Mouse (Mus musculus) induced T-regulatory cell, adult 2 months (primary cell): ENCODE data around the gene Fbln1.

Experiments used
- DNase-seq: peaks from one replicate; pipeline ENCODE4 v3.0.0-alpha.2; 2012; ENCODE audit warnings: low read depth

Fbln1 gene

DNA sequence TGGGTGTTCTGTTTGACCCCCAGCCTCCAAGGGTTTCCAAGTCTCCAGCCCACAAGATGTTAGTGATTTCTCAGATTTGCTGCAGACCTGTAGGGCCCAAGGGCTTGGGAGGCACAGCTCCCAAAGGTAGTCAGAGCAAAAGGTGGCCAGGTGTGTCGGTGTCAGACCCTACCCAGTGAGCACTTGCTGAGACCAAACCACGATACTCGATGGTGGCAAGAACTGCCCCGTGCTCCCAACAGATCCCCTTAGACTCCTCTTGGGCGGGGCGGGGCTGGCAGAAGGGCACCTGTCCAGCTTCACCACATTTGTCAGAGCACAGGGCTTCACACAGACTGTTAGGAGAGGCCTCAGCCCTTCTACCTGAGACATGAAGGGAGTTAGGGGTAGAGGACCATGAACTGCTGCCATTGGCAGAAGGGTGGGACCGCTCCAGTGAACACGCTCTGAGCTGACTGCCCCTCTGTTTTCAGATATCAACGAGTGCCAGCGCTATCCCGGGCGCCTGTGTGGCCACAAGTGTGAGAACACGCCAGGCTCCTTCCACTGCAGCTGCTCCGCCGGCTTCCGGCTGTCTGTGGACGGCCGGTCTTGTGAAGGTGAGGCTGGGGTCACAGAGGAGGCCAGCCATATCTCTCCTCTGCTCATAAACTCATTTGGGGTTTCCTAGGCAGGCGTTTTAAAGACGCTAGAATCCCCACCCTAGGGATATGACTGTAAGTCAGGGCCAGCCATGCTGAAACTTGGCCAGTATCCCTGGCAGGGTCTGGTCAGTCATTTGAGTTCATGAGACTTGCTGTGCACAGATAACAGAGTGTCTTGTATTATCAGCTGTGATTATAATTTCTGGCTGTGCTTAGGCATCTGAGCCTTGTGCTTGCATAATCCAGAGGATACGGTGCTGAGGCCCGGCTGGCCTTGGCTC lies 33.3 kb downstream of the Fbln1 start:
- DNase-seq = no peak

- no peak for DNase-seq
Measured at GRCm38 (mm10) chr15:85240086-85240485, 34.3 kb downstream of the Fbln1 start.

DNA sequence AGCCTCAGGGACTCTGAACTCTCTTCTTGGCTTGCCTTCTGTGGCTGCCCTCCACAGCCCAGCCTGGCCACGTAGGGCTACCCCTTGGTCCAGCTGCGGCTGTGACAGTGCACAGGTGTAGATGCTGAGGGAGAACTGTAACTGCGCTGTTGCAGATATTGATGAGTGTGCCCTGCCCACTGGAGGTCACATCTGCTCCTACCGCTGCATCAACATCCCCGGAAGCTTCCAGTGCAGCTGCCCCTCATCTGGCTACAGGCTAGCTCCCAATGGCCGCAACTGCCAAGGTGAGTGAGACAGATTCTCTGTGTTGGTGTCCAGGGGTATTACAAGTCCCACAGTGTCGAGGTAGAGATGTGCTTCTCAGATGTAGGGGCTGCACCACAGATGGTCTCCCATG lies 36.1 kb downstream of the Fbln1 start:
- DNase-seq = no peak

- DNase-seq = no peak
Measured at GRCm38 (mm10) chr15:85244414-85245161, 38.8 kb downstream of the Fbln1 start.

GRCm38 (mm10) chr15:85245241-85246010 lies 39.7 kb downstream of the Fbln1 start:
- no peak for DNase-seq

DNA sequence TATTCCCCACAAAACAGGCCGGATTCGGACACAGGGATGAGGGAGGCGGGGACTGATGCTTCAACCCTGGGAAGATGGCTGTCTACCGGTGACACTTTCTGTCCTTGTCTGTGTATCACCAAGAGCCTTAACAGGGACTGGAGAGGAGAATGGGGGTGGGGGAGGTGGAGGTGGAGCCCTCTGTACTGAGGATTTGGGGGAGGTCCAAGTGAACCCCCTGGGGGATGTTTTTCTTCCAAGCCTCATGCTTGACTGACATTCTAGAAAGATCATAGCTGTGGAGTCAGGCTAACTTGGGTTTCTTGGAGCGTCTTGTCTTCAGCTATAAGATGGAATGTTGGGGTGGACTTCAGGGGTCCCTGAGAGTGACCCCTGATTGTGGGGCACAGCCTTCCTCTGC lies 40.3 kb downstream of the Fbln1 start:
- no peak for DNase-seq

- no peak for DNase-seq
Measured at GRCm38 (mm10) chr15:85246936-85247335, 41.2 kb downstream of the Fbln1 start.

DNA sequence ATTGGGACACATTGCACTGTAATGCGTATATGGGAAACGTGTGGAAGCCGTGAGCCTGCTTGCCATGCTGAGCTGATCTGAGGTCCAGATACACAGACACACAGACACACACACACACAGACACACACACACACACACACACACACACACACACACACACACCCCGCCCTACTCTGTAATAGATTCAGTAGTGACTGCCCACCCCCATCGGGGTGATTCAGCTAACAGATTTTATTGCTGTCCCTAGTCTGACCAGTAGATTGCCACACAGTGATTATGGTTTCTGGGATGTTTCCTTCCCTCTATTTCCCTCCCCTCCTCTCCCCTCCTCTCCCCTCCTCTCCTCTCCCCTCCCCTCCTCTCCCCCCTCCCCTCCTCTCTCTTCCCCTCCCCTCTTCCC lies 42.6 kb downstream of the Fbln1 start:
- DNase-seq = no peak

DNA sequence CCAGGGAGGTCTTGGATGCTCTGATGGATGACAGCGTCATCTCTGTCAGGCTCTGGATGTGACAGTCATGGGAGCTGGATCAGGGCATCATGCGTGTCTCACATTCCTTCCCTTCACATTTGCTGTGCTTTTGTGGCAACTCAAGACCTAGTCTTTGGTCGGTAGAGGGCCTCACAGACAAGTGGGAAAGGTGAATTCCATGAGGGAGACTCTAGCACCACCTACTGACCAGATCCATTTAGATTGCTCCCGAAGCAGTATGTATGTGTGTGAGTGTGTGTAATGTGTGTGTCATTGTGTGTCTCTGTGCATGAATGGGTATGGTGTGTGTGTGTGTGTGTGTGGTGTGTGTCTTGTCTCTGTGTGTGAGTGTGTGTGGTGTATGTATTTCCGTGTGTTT lies 43.5 kb downstream of the Fbln1 start:
- DNase-seq = peak; percentile 33

DNA sequence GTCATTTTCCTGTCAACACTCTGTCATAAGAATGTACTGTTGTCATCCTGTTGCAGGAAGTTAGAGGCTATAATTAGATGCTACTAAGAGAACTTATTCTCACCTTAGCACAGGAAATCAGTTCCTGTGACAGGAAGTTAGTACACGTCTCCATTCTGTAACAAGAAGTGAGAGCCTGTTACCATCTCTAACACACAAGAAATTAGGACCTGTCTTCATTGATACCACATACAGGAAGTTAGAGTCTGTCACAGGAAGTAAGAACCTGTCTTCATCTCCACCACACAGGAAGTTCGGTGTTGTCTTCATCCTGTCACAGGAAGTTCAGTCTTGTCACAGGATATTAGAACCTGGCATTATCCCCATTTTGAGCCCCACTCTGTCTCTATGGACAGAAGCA lies 44.7 kb downstream of the Fbln1 start:
- DNase-seq = peak; percentile 66

DNA sequence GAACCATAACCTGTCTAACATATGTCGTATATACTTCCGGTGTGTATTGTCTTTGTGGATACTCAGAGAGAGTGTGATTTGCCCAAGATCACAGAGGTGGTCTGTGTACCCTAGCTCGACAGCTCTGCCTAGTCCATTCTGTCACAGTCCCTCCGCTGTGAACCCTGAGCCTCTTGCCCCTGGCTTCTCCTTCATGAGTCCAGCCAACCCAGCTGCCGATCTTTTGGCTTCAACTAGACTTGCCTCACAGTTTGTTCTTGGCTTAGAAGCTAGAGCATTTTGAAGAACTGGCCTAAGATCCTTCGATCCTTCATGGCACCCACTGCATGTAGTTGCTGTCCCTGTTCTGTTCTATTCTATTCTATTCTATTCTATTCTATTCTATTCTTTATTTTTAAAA lies 46.7 kb downstream of the Fbln1 start:
- DNase-seq = no peak

DNA sequence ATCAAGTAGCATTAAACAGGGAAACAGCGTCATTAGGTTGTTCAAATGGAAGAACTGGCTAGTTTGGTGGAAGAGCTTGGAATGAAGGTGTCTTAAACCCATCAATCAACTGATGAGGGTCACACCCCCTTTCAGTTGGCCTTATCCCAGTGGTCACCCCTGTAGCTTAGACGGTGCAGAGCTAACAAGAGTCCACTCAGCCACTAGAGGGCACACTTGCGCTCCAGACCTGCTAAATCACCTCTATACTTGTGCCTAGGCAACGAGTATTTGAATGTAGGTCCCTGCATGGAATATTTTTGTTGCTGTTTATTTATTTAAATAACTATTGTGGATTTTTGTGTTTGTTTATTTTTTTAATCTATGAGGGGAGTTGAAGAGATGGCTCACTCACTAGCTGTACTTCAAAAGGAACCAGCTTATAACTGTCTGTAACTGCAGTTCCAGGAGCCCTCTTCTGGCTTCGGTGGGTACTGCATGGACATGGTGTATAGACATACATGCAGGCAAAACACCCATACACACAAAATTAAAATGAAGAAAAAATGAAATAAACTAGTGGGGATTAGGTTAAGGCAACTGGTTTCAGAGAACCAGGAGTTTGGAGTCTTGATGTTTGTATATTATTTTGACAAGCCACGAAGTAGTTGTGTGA lies 52.2 kb downstream of the Fbln1 start:
- DNase-seq = peak; percentile 85

DNA sequence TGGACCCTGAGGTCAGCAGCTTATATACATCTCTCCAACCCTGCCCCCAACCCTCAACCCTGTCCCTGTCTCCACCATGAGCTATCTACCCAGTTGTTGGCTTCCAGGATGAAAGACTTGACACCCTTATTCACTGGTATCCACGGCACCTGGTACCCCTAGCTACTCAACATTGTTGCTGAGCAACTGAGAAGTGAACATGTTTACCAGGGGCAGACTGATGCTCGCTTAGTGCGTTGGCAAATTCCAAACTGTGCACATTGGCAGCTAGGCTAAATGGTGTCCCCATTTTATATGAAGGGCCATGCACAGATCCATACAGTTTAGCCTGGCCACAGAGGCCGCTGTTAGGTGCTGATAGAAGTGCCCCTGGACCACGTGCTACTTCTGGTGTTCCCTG lies 57.1 kb downstream of the Fbln1 start:
- no peak for DNase-seq

DNA sequence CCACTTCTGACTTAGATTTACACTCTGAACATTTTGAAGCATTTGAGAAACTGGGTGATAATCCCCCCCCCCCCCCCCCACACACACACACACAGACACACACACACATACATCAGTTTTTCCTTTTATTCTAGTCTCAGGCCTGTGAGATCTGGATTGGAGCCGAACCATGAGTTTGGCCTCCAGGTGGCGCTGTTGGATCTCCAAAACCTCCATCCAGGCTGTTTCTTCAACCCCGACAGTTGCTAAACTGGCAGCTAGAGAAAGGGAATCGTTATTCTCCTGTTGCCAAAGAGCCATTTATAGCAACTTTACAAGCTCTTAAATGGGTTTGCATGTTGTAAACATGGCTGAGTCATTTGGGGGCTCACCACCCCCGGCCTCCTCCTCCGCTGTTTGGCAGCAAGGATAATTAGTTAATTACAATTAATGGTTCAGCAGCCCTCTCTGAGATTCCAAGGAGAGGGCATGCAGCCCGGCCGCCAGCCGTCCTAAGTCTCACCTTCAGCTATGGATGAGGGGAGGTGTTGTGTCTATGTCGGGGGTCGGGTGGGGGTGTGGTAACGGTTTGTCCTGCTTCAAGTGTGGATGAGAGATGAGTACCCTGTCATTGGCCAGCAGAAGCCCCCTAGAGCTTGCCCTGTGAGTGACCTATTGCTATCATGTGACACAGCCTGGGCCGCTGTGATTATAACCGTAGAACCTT lies 61.1 kb downstream of the Fbln1 start:
- peak; percentile 75 for DNase-seq

DNA sequence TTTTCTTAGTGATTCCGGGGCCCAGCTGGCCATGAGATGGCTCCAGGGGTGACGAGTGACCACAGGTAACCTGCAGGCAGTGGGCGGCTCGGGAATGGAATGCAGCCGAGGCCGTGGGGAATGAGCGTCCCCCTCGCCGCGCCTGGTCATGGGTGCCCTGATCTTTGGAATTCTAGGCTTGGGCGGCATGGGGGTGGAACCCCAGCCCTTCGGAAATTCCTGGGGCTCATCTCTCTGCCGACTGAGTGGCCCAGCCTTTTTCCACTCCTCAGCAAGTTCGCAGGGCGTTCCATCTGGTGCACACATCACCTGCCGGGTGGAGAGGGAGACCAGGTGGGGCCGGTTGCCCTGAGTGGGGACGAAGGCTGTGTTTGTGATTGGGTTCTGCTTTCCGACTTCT lies 62.1 kb downstream of the Fbln1 start:
- no peak for DNase-seq

DNA sequence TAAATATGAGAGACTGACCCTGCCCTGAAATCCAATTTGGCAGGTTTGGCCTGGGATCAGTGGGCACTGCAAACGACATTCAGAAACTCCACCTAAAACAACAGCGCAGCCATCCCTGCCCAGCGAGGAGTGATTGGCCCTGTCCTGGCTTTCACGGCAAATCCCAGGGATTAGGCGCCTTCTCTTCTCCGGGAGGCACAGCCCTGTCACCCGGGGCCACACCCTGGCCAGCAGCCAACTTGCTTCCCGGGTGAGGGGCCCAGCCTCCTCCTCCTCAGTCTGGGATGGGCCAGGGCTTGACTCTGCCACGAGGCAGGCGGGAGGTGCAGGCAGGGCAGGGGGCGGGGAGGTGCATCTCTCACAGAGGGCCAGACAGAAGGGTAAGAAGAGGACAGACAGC lies 67.2 kb downstream of the Fbln1 start:
- DNase-seq = no peak

DNA sequence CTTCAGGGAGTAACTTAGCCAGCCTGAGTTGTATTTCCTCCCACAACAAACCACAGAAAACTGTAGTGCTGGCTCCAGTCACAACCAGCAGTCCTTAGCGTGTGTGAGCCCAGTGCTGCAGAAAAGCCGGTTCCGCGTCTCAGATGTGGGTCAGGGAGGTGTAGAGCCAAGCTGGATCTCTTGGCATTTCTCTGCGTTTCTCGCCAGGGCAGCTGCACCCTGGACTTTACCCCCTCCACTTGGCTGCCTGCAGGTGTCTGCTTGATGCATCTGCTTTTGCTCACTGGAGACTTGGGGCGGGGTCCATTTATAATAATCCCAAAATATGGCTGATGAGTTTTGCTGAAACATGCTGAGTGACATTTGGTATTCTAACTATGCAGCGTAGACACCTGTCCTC lies 71.5 kb downstream of the Fbln1 start:
- DNase-seq = no peak

DNA sequence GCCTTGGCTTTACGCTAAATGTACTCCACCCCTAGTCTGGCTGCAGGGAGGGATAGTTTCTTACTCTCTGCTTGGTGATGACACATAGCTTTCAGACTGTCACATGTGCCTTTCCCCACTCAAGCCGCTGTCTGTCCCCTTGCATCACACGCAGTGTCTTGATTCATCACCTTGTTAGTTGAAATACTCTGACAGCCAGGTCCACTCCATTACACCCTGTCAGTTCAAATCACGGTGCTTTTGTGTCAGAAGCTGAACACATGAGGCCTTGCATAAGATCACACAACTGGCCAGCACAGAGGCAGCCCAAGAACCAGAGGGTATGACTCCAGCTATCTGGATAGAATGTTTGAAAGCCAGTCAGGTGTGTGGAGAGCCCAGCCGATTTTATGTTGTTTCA lies 73.2 kb downstream of the Fbln1 start:
- no peak for DNase-seq

DNA sequence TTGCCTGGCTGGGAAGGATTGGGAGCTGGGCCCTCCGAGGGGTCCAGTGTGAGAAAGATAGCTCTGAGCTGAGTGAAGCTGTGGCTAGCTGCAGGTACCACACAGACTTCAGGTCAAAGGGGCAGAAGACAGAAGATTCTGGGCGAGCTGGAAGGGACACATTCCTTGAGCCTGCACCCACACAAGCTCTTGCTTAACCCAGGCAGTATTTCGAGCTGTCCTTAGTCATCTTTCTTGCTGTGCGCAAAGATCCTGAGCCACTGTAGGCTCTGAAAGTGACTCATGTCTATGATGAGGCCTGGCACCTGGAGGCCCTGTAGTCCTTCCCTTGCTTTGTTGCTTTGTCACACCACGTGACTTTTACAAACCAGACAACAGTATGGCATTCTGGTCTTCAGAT lies 76.3 kb downstream of the Fbln1 start:
- no peak for DNase-seq

- no peak for DNase-seq
Measured at GRCm38 (mm10) chr15:85284651-85285050, 78.9 kb downstream of the Fbln1 start.

- peak; percentile 4 for DNase-seq
Measured at GRCm38 (mm10) chr15:85294632-85295031, 88.9 kb downstream of the Fbln1 start.
